Mouse (Mus musculus) ovary, postnatal 14 days (tissue): ENCODE results near the gene Hyal3.

Source experiments
- DNase-seq: peaks from one replicate; pipeline ENCODE4 v3.0.0; 2022; ENCODE audit warnings: low spot score

Hyal3 gene

DNA sequence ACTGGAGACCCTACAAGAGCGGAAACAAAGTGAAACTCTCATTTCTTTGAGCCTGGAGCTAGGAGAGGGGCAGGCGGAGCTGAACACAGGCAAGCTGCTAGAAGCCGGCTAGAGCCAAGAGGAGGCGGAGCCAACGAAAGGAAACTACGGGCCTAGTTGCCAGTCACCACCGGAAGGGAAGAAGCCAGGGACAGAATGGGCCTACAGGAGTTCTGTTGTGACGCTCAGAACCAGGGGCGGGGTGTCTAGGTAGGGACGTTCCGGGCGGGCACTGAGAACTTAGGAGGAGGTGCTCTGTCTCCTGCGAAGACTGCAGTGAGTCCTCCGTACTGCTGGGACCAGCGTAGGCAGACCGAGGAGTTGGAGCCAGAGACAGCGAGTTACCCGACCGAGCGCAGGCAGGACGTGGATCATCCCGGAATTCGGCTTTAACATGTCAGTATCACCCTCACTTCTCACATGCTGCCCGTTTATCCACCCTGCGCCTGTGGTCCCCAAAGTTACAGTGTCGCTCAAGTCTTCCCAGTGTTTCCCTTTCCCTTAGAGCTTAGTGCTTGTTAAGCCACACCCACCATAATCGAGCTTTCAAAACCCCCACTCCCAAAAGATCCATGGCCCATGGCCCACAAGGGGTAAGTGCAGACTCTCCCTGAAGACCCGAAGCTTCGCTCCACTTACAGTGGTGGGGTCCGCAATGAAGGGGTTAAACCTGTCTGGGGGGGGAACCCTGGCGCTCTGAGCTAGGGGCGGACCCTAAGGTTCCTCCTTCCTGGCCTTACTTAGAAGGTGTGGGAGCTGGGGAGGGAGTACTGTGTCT, at the start of gene Hyal3:
TSS of gene Hyal3 (plus strand) at position 318 of the 817 bp plus-strand sequence.
- DNase-seq, result peak; percentile 85

DNA sequence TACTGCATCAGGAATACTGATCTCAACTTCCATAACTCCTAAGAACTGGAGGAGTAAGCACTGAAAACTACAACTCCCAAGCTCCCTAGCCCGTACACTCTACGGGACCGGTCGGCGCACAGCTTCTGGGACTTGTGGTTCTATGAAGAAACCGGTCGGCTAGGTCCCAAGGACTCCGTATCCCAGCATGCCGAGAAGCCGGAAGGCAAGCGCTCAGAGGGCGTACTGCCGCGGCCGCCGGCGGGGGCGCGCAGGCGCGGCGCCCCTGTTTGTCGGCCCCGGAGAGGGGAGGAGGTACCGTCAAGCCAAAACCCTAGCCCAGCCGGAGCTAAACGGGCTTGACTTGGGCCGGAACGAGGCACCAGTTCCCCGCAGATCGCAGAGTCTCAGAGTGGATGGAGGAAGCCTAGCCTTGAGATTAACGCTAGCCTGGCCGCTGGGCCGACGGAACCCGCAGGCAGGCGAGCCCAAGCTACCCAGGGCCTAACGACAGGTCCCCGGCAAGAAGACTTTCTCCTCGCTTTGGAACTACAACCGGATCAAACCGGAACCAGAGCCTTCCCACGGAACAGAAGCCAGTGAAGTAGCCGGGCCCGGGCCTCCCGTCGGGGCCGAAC, 46.7 kb upstream of the Hyal3 start, which contains the start of gene Tmem115:
TSS of gene Tmem115 (plus strand) at position 155 of the 617 bp plus-strand sequence.
- peak; percentile 78 for DNase-seq

DNA sequence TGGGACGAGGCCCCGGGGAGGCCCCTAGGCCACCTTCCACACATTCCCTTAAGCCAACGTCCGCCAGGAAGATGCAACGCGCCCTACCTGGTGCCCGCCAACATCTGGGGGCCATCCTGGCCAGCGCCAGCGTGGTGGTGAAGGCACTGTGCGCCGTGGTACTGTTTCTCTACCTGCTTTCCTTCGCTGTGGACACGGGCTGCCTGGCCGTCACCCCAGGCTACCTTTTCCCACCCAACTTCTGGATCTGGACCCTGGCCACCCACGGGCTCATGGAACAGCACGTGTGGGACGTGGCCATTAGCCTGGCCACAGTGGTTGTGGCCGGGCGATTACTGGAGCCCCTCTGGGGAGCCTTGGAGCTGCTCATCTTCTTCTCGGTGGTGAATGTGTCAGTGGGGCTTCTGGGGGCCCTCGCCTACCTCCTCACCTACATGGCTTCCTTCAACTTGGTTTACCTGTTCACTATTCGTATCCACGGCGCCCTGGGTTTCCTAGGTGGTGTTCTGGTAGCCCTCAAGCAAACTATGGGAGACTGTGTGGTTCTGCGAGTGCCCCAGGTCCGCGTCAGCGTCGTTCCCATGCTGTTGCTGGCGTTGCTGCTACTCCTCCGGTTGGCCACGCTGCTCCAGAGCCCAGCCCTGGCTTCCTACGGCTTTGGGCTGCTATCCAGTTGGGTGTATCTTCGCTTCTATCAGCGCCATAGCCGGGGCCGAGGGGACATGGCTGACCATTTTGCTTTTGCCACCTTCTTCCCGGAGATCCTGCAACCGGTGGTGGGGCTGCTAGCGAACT, 46.0 kb upstream of the Hyal3 start:
- no peak for DNase-seq

DNA sequence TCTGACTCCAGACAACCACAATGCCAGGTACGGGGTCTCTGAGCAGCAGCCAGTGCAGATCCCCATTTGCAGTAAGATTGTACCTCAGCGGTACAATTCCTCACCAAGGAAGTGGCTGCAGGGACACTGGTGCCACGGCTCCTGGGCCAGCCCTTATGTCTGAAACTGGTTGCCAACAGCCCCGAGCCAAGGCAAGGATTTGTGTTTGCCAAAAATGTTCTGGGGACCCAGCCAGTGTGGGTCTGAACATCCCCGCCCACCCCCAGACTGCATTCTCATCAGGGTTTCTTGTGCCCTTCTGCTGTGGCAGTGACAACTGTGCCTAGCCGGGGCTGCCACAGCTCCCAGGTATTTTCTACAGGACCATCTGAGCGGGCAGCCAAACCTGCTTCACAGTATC, 42.4 kb upstream of the Hyal3 start:
- no peak for DNase-seq

DNA sequence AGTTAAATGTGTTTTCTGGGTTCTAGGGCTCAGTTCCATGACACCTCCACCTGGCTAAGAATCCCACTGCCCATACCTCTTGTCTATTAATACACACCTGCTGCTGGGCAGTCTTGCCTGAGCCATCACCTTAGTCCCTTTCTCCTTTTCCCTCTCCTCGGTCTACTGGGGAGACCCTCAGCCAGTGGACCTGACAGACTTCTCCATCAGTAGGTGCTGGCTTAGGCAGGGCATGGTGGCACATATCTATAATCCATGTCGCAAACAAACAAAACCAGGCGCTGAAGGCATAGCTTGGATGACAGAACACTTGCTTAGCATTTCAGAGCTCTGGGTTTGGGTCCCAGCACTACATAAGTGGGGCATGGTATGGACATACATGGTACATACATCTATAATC, 41.9 kb upstream of the Hyal3 start:
- no peak for DNase-seq

DNA sequence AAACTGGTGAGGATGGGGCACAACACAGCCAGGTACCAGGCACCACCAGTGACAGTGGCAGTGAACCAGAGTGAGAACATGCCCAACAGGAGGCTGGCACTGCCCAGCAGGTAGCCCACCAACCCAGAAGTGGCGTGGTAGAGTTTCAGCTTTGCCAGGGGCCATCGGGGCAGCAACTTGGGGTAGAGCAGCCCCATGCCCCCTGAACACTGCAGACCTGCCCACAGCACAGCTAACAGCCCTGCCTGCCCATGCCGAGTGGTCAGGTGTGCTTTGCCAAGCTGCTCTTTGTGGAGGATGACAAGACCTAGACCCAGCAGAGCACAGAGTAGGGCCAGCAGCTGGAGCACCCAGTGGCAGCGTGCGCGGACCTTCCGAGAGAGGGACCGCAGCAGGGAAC, 40.7 kb upstream of the Hyal3 start:
- DNase-seq, result no peak

DNA sequence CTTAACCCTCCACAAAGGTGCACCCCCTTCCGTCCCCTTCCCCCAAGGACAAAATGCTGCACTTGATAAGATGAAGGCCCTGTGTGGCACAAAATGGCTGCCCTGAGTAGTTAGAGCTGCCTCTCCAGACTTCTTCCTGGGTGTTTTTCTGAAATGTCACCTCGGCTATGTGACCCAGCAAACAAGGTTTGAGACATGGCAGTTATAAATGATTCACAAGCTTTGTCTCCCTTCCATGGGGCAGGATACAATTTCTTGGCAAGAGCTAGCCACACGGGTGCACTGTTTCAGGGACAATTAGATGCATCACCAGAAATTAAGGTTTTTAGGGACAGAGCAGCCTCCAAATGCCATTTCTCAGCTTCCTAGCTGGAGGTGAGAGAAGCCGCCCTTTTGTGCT, 40.2 kb upstream of the Hyal3 start:
- no peak for DNase-seq

DNA sequence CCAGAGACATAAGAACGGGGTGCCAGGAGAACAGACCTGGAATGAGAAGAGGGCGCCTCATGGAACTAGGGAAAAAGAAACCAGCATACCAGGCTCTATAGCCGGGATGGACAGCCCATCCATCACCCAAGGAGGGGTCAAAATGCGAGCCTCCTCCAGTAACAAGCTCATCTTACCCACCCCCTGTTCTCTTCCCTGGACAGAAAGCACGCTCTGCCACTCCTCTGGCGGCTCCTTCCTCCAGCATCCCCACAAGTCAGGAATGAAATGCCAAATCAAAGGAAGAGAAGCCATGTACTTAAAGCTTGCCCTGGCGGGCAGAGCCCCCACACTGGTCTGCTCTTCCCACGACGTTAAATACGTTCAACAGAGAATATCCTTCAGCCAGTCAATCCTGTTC, 39.6 kb upstream of the Hyal3 start:
- DNase-seq, result no peak

DNA sequence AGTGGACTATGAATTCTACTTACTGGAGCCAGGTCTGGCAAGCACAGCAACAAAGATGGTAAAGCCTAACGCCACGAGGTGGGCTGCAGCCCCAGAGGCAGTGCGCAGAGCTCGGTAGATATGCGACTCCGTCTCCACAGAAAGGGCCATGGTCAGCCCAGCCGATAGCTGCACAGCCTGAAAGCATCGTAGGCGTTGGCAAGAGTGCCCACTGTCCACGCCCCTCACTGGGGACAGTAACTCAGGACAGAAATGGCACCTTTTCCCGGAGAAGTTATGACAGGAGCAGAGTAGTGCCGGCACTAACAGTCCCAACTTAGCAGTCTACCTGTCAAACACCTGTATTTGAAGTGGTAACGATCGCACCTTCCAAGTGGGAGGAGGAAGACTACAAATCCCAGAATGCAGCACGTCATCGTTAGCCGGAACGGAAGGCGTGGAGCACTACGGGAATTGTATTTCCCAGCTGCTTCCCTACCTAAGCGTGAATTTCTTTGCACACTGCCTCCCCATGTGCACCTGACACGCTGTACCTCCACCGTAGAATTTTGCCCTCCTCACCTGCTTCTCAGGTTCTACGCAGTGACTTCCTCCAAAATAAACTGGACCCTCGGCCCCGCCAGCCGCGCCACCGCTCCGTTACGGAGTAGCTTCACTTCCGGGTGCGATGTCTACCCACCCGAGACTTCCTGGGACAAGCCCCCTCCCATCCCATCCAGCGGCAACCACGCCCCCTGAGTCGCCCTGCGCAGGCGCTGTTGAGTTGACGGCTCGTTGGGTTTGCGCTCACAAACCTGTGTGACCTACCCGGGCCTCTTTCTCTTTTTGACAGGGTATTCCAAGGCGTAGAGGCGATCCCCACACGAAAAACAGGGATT, 38.9 kb upstream of the Hyal3 start, which contains the start of the genes Cyb561d2 and Nprl2:
TSS of gene Cyb561d2 (minus strand) at position 720 of the 878 bp plus-strand sequence.
TSS of gene Nprl2 (plus strand) at position 753 of the 878 bp plus-strand sequence.
- DNase-seq, result peak; percentile 86

DNA sequence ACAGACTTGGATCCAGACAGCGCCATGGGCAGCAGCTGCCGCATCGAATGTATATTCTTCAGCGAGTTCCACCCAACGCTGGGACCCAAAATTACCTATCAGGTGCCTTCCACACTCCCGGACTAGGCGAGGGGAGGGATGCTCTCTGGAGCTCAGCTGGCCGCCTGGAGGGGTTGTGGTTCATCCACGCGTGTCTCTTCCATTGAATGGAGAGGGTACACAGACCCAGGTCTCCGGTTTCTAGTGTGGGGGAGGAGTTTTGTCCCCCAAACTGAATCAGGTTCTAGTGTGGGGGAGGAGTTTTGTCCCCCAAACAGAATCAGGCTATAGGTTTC, 38.3 kb upstream of the Hyal3 start:
- no peak for DNase-seq

DNA sequence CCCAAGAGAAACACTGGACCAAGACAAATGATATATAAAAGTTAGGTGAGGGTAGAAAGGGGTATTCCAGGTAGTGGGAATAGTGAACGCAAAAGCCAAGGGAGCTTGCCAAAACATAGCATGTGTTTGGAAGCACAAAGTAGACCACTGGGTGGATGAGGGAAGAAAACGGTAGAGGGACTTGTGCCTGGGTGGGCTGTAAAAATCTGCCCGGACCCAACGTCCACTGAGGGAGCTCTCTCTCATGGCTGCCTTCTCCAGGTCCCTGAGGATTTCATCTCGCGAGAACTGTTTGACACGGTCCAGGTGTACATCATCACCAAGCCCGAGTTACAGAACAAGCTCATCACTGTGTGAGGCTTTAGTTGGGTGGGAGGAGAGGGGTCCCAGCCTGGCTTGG, 37.9 kb upstream of the Hyal3 start:
- DNase-seq, result no peak

DNA sequence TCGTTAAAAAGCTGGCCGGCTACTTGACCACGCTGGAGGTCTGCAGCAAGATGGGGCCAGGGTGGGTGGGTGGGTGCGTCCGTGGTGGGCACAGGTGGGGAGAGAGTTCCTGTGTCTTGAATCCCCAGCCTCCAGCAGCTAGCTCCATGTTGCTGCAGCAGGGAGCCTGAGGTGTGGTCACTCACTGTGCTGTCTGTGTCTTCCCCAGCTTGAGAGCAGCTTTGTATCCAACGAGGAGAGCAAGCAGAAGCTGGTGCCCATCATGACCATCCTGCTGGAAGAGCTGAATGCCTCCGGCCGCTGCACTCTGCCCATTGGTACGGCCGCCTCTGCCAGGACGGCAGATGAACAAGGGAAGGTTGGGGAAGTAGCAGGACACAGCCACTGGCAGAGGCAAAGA, 37.3 kb upstream of the Hyal3 start:
- DNase-seq, result no peak

DNA sequence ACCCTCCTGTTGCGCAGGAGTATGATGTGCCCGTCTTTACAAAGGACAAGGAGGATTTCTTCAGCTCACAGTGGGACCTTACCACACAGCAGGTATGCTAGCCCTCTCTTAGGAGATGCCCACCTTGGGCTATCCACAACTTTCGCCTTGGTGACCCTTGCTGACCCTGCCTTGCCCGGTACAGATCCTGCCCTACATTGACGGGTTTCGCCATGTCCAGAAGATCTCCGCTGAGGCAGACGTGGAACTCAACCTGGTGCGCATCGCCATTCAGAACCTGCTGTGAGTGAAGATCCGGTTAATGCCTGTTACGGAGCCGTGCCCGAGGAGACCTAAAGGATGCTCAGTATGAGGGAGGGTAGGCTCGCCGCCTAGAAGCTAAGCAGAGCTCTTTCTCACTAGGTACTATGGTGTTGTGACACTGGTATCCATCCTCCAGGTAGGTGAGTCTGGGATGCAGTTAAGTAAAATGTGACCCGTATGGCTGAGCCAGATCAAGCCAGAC, 36.4 kb upstream of the Hyal3 start:
- DNase-seq, result no peak

DNA sequence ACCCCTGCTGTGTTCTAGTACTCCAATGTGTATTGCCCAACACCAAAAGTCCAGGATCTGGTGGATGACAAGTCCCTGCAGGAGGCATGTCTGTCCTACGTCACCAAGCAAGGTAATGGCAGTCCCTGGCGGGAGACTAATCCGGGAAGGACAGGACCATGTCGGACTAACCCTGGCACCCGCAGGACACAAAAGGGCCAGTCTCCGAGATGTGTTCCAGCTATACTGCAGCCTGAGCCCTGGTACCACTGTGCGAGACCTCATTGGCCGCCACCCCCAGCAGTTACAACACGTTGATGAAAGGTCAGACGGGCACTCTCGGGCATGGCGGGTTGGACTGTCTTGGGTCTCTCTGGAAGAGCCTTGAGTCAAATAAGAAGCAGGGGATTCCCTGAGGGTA, 35.9 kb upstream of the Hyal3 start:
- no peak for DNase-seq

DNA sequence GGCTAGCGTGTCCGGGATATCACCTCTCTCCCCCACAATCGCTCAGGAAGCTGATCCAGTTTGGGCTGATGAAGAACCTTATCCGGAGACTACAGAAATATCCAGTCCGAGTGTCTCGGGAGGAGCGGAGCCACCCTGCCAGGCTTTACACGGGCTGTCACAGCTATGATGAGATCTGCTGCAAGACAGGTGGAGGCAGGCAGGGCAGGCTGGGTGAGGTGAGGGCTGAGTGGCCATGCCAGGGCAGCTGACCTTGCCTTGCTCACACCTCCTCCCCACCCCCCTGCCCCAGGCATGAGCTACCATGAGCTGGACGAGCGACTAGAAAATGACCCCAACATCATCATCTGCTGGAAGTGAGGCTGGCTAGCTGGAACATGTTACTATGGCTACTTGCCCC, 35.4 kb upstream of the Hyal3 start:
- no peak for DNase-seq

DNA sequence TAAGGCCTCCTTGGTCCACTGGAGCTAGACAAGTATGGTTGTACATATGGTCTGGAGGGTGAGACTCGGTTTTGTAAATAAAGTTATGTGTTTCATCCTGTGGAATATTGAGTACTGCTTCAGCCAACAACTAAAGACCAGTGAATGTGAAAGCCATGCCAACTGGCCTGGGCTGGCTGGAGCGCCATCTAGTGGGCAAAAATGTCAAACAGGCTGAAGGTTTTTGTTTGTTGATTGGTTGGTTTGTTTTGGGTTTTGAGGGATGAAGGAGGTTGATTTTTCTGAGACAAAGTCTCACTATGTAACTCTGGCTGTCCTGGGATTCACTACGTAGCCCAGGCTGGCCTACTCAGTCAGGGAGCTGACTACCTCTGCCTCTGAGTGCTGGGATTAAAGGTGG, 35.0 kb upstream of the Hyal3 start:
- DNase-seq, result peak; percentile 76

DNA sequence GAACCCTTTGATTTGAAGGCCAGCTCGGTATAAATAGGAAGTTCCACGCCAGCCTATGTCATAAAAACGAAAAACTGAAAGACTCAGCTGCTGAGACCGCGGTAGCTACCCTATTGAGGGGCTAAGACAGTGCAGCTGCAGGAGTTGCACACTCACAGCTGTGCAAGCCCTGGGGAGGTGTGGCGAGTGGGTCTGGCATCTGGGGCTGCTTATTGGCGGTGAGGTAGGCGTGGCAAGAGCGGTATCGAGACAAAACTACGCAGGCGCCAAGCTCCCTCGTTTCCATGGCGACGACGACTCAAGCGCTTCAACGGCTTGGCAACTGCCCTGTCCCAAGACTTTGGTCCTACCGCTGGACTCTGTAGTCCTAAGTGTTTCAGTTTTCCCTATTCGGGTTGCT, 33.6 kb upstream of the Hyal3 start, which contains the start of gene Zmynd10:
TSS of gene Zmynd10 (plus strand) at position 273 of the 400 bp plus-strand sequence.
- DNase-seq, result peak; percentile 85

DNA sequence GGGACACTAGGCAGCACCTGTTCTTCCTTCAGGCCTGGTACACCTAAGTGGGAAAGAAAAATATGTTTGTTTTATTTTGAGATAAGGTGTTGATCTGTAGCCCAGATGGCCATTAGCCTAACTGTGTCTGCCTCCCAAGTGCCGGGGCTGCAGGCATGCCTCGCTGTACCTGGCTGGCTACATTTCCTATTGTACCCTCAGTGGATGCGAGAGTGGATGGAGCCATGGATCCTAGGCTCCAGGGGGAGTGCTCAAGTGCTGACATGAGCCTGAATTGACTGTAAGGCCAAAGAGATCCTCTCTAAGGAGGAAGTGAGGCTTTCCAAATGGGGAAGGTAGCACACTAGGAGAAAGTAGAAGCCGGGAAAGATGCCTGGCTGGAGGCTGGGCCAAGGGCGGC, 32.7 kb upstream of the Hyal3 start:
- DNase-seq, result no peak

DNA sequence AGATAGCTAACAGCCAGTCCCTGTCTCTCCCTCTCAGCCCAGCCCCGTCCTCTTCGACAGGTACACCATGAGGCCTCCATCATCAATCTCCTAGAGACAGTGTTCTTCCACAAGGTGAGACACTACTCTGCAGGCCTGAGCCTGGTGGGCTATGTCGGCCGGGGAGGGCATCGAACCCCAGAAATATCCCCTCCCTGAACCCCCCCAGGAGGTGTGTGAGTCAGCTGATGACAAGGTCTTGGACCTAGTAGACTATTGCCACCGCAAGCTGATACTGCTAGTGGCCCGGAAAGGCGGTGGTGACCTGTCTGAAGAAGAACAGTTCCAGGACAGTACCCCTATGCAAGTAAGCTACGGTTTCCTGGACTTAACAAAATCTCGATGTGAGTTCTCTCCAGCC, 31.8 kb upstream of the Hyal3 start:
- no peak for DNase-seq

DNA sequence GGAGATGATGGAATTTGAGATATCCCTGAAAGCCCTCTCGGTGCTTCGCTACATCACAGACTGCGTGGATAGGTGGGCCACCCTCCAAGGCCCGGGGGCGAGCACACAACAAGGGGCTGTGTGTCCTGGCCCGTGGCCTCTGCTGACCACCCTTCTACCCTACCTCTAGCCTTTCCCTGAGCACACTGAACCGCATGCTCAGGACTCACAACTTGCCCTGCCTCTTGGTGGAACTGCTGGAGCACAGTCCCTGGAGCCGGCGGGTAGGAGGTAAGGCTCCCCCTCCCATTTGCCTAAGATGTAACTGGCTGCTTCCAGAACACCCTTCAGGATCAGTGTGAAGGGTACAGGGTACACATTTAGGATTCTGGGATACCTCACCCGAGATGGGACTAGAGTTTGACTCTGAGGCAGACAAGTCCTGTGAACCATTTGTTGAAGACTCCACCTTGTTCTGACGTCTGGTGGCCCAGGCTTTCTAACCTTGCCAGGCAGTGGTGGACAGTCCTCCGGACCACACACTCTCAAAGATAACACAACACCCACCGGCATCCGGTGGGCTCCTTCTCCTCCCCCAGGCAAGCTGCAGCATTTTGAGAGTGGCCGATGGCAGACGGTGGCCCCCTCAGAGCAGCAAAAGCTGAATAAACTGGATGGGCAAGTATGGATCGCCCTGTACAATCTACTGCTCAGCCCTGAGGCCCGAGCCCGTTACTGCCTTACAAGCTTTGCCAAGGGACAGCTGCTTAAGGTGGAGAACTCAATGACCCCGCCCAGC, 31.1 kb upstream of the Hyal3 start:
- no peak for DNase-seq
